Mouse (Mus musculus) central nervous system, embryonic 14 days (tissue): ENCODE measurements around the gene Gm20855. TPM values are rescaled to one million over a fixed set of nuclear protein-coding genes. Genes with fewer than 3 reads are reported as not detected.

ENCODE experiments used
- polyA plus RNA-seq: library from polyadenylated mRNA; depleted of rRNA; stranded (reverse); fragments of >200 nt; gene quantifications from 2 replicates; pipeline ENCODE4 v1.2.3, GENCODE M21; 2012; rRNA removed

Gene Gm20855
- not detected in 2 replicates for polyA plus RNA-seq

GRCm38 (mm10) chrY:35131733-35132132 lies at the start of gene Gm20855:
TSS of gene Gm20855 (minus strand) at chrY:35131833.

